Mouse (Mus musculus) liver, postnatal 0 days (tissue): Measurements from ENCODE around the gene Lgals1.

Experiments
- CTCF ChIP-seq: sonication (generic); IDR thresholded peaks from 2 replicates; pipeline ENCODE4 v1.5.1; 2016; ENCODE audit warnings: antibody characterized with exemption, low read depth
- EP300 ChIP-seq: IDR thresholded peaks from 2 replicates; pipeline ENCODE4 v1.6.1; 2016; ENCODE audit warnings: antibody characterized with exemption, low read depth, mild to moderate bottlenecking

DNA sequence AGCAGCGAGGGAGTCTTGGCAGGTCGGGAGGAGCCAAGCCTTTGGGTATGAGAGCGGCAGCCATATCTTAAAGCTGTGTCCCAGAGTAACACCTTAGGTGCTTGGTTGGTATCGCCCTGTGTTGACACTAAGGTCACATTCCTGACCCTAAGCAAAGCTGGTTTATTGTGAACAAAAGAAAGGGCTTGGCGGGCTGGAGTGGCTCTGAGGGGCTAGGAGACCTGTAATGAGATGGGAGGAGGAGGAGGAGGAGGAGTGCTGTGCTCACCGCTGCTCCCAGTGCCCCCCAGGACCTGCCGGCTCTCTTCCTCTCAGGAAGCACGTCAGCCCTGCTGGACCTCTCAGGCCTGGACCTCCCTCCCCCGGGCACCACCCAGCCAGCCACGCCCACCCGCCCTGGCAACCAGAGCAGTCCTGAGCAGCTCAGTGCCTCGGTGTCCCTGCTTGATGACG lies 37.1 kb upstream of the Lgals1 start:
- no peak for TF ChIP-seq EP300
- TF ChIP-seq CTCF, result no peak
